Mouse (Mus musculus) natural killer cell, adult 2 months (primary cell): ENCODE results near the gene Magi3.

Experiments
- DNase-seq, 2 experiments: peaks; one replicate each; pipeline ENCODE4 v3.0.0; 2022; ENCODE audit warnings: low spot score in 2 of 2

Gene Magi3

GRCm38 (mm10) chr3:104032086-104032485, 188.1 kb downstream of the Magi3 start:
- no peak for DNase-seq

GRCm38 (mm10) chr3:104026938-104027337, 193.2 kb downstream of the Magi3 start:
- DNase-seq = no peak

- DNase-seq = no peak
Measured at GRCm38 (mm10) chr3:104020101-104020500, 200.1 kb downstream of the Magi3 start.

DNA sequence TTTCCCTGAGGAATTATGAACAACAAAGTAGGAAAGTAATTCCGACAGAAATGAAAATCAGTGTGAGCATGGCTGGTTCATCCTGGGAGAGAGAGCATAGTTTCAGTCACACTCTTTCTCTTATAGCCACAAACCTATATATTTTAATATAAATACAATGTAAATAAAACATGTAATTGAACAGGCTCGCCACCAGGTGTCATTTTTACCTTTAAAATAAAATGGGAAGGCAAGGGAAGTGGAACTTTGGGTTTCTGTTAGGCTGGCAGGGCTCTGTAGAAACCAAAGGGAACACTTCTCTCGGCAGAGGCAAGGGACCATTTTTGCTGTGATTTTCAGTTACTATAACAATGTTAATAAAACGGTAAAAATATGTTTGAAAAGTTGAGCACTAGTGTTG, 200.7 kb downstream of the Magi3 start:
- DNase-seq = no peak

- DNase-seq = no peak
Measured at GRCm38 (mm10) chr3:104017931-104018330, 202.2 kb downstream of the Magi3 start.

DNA sequence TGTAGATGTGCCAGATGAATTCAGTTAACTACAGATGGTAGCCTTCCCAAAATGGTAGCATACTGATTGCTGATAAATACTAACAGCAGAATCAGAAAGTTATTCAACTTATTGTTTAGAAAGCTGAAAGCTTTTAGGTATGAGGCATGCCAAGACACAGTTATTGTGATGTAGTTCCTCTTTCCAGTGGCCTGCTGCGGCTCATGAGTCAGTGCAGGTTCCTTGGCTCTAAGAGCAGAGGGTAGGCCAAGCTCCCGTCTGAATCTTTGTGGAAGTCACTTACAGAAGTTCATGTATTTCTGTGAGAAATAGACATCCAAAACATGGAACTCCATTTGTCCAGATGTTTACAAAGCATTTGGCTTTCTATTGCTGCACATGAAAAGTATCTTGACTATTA, 208.2 kb downstream of the Magi3 start:
- no peak for DNase-seq

- no peak for DNase-seq
Measured at GRCm38 (mm10) chr3:104009924-104010662, 210.1 kb downstream of the Magi3 start.

GRCm38 (mm10) chr3:104007479-104007878, 212.7 kb downstream of the Magi3 start:
- no peak for DNase-seq

- DNase-seq = no peak
Measured at GRCm38 (mm10) chr3:104006896-104007466, 213.2 kb downstream of the Magi3 start.

- DNase-seq = no peak
Measured at GRCm38 (mm10) chr3:103998724-103999123, 221.4 kb downstream of the Magi3 start.

- no peak for DNase-seq
Measured at GRCm38 (mm10) chr3:103991271-103991670, 228.9 kb downstream of the Magi3 start.

DNA sequence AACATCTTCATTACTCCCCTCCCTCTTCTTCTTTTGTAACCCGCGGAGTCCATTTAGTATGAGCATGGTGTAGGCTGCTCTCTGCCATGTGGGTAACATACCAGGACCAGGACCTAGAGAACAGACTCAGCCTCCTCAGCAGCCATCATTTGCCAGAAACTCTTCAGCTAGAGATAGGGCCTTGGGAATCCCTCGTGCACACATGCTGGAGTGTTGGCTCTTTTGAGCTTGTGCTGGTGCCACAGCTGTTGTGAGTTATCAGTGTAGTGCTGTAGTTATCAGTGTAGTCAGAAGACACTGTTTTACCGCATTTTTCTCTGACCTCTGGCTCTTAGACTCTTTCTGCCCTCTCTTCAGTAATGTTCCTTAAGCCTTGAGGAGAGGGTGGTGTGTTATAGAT, 230.8 kb downstream of the Magi3 start:
- DNase-seq = no peak

DNA sequence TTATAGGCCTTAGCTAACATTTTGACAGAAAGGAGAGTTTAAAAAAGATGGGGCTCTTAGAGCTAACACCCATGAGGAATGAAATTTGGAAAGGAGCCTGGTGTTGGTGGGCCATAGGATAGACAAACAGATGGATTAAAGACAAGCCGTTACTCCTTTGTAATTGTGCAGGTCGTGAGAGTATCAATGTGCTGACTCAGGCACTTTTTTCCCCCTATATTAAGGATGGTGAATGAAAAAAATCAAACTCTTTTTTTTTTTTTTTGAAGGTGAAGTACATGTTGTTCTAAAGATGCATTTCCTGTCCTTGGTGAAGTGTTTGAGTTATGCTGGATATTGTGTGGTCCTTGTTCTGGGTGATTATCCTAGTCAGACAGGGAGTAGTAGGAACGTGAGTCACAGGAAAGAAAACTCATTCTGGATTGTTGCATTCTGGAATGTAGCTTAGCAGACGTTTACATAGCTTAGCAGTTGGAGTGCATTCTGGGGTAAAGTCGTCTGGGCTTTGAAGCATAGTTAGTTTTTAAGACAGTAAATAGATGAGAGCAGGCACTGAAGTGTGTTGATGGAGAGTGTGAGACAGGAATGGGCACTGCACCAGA, 232.2 kb downstream of the Magi3 start:
- DNase-seq = no peak

GRCm38 (mm10) chr3:103985194-103985593, 235.0 kb downstream of the Magi3 start:
- no peak for DNase-seq

- no peak for DNase-seq
Measured at GRCm38 (mm10) chr3:103984556-103984955, 235.6 kb downstream of the Magi3 start.

- DNase-seq = no peak
Measured at GRCm38 (mm10) chr3:103971157-103971556, 249.0 kb downstream of the Magi3 start.

- DNase-seq = no peak
Measured at GRCm38 (mm10) chr3:103968701-103969100, 251.5 kb downstream of the Magi3 start.

GRCm38 (mm10) chr3:103967861-103968691, 252.1 kb downstream of the Magi3 start, which contains the start of gene Phtf1:
TSS of gene Phtf1 (plus strand) at chr3:103968110.
- peak; percentile 76 to 83 for DNase-seq

- no peak for DNase-seq
Measured at GRCm38 (mm10) chr3:103967231-103967630, 252.9 kb downstream of the Magi3 start.
